Mouse (Mus musculus) olfactory bulb, adult 2 months (tissue): ENCODE results near the gene Map3k13.

Experiments
- CTCF ChIP-seq: fragments of 200-500 bp; IDR thresholded peaks from 2 replicates; pipeline ENCODE4 v1.5.1; 2012; ENCODE audit warnings: low read depth, mild to moderate bottlenecking, low read length, moderate library complexity; ENCODE audit not compliant: insufficient read depth
- POLR2A ChIP-seq: fragments of 200-500 bp; IDR thresholded peaks from 2 replicates; pipeline ENCODE4 v1.6.1; 2012; ENCODE audit warnings: mild to moderate bottlenecking, low read depth, low read length, moderate library complexity; ENCODE audit not compliant: insufficient read depth

GRCm38 (mm10) chr16:21854589-21855284 lies 60.6 kb downstream of the Map3k13 start:
- TF ChIP-seq POLR2A (no peak), CTCF (no peak)
